Mouse (Mus musculus): ENCODE measurements around the gene Kalrn. TPM values are rescaled to one million over a fixed set of nuclear protein-coding genes. Genes with fewer than 3 reads are reported as not detected.

Gene Kalrn
- polyA plus RNA-seq, 1 experiment from 2014 or later: 39.2 TPM

GRCm38 (mm10) chr16:34254646-34255022, 318.7 kb downstream of the Kalrn start:
- Histone ChIP-seq H3K9ac (no peak overlapping the region), H3K27me3 (replicated peaks) (no peaks in the 10 kb centered on the region), H3K36me3 (replicated peaks) (peaks cover 6% of the 10 kb centered on the region; the same call in 1 of the 2 replicates), H3K9me3 (no peaks in the 10 kb centered on the region), H3K4me2 (no peak overlapping the region), H3K4me1 (peaks cover 35% of the 10 kb centered on the region), H3K4me3 (no peak overlapping the region), H3K27ac (peak overlapping the region; percentile 71)
- ATAC-seq (replicated peaks): peak; percentile 81
- WGBS: 13% methylated on average over 2 of the region's 2 CpGs

GRCm38 (mm10) chr16:34254002-34254645, 319.2 kb downstream of the Kalrn start:
- Histone ChIP-seq H3K36me3 (replicated peaks) (peaks cover 6% of the 10 kb centered on the region; the same call in 1 of the 2 replicates), H3K4me2 (no peak overlapping the region), H3K9me3 (no peaks in the 10 kb centered on the region), H3K9ac (no peak overlapping the region), H3K27ac (peak overlapping the region; percentile 71), H3K4me1 (peaks cover 35% of the 10 kb centered on the region), H3K27me3 (replicated peaks) (no peaks in the 10 kb centered on the region), H3K4me3 (no peak overlapping the region)
- WGBS: 54% methylated on average over 4 of the region's 4 CpGs
- ATAC-seq (replicated peaks): peak; percentile 82

DNA sequence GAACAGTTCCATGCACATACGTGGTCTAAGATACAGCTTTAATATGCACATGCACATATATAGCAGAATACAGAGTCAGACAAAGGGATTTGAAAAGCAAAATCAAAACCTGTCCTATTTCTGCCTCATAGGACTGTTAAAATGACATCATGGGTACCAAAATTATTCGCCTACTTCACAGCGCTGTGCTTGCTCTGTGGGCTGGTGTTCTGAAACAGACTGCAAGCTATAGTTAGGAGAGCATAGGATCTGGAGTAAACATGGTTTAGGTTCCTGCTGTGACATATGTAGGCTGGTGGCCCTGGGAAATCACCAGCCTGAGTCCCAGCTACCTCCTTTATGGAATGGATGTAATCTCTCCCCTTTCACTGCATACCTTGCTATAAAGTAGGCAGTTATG, 320.7 kb downstream of the Kalrn start:
- 92% methylated on average over 3 of the region's 3 CpGs for WGBS
- no peak for ATAC-seq (replicated peaks)

GRCm38 (mm10) chr16:34248256-34248655, 325.1 kb downstream of the Kalrn start:
- H3K9ac ChIP-seq: no peak overlapping the region
- H3K4me3 ChIP-seq: no peak overlapping the region
- H3K27me3 ChIP-seq (replicated peaks): no peaks in the 10 kb centered on the region
- no peaks in the 10 kb centered on the region for H3K9me3 ChIP-seq
- H3K27ac ChIP-seq: no peak overlapping the region
- peaks cover 11% of the 10 kb centered on the region; the same call in 1 of the 2 replicates for H3K36me3 ChIP-seq (replicated peaks)
- no peak for ATAC-seq (replicated peaks)
- peaks cover 7% of the 10 kb centered on the region for H3K4me1 ChIP-seq
- H3K4me2 ChIP-seq: no peak overlapping the region
- WGBS: 40% methylated on average over 4 of the region's 4 CpGs

More for the DNA sequence above, 320.7 kb downstream of the Kalrn start:
- Histone ChIP-seq H3K27ac (peak overlapping the region; percentile 71; the same call in 1 of the 2 replicates), H3K4me2 (no peak overlapping the region), H3K9me3 (no peaks in the 10 kb centered on the region), H3K9ac (no peak overlapping the region), H3K4me3 (no peak overlapping the region), H3K36me3 (replicated peaks) (peaks cover 6% of the 10 kb centered on the region; the same call in 1 of the 2 replicates), H3K27me3 (replicated peaks) (no peaks in the 10 kb centered on the region), H3K4me1 (peaks cover 35% of the 10 kb centered on the region)

- no peak overlapping the region for H3K27ac ChIP-seq
- no peak overlapping the region for H3K4me3 ChIP-seq
- peaks cover 6% of the 10 kb centered on the region; the same call in 1 of the 2 replicates for H3K36me3 ChIP-seq (replicated peaks)
- H3K4me2 ChIP-seq: no peak overlapping the region
- H3K9ac ChIP-seq: no peak overlapping the region
- H3K4me1 ChIP-seq: no peaks in the 10 kb centered on the region
- no peak for ATAC-seq (replicated peaks)
- no peaks in the 10 kb centered on the region for H3K27me3 ChIP-seq (replicated peaks)
- no peaks in the 10 kb centered on the region for H3K9me3 ChIP-seq
- WGBS: 96% methylated on average over 16 of the region's 16 CpGs
Measured at GRCm38 (mm10) chr16:34241936-34242729, 331.2 kb downstream of the Kalrn start.

DNA sequence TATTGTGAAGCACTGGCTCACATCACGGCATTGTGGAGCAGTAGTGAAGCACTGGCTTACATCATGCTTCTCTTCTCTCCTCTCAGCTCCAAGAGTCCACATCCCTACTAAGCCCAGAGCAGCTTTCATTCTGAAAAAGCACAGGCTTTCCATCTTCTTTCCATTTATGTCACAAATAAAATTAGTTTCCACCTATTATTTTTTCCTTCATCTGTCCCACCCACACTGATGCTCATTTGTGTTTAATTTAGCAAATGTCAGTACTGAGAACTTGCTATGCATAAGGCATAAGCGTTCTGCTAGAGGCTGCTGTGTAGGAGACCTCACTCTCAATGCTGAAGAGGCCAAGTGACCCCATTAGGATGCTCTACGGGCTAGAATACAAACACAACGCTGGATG, 333.7 kb downstream of the Kalrn start:
- Histone ChIP-seq H3K4me3 (no peak overlapping the region), H3K27ac (no peak overlapping the region), H3K4me2 (no peak overlapping the region), H3K9me3 (no peaks in the 10 kb centered on the region), H3K27me3 (replicated peaks) (no peaks in the 10 kb centered on the region), H3K4me1 (no peaks in the 10 kb centered on the region), H3K9ac (no peak overlapping the region), H3K36me3 (replicated peaks) (peaks cover 6% of the 10 kb centered on the region; the same call in 1 of the 2 replicates)
- no peak for ATAC-seq (replicated peaks)
- 81% methylated on average over 4 of the region's 4 CpGs for WGBS

GRCm38 (mm10) chr16:34236898-34237611, 336.3 kb downstream of the Kalrn start:
- Histone ChIP-seq H3K36me3 (replicated peaks) (no peaks in the 10 kb centered on the region), H3K9me3 (no peaks in the 10 kb centered on the region), H3K4me3 (no peak overlapping the region), H3K27me3 (replicated peaks) (no peaks in the 10 kb centered on the region), H3K9ac (no peak overlapping the region), H3K4me2 (no peak overlapping the region), H3K4me1 (peaks cover 1% of the 10 kb centered on the region; the same call in 1 of the 2 replicates), H3K27ac (no peak overlapping the region)
- 79% methylated on average over 12 of the region's 12 CpGs for WGBS
- ATAC-seq (replicated peaks): no peak

DNA sequence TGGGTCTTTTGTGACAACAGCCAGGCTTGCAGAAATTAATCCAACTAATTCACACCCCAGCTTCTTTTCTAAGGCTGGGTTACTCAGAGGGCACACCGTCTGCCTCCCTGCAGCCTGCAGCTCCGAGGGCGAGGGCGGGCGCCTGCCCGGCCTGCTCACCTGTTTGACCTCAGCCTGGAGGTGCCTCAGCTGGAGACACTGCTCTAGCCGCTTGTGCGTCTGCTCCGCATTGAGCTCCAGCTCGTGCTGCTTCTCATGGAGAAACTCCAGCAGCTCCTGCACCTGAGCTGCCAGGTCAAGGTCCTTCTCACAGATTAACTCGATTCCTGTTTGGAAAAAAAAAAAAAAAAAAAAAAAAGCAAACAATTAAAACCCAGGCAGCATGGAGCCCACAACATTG, 338.2 kb downstream of the Kalrn start:
- Histone ChIP-seq H3K27ac (no peak overlapping the region), H3K9me3 (no peaks in the 10 kb centered on the region), H3K36me3 (replicated peaks) (no peaks in the 10 kb centered on the region), H3K27me3 (replicated peaks) (no peaks in the 10 kb centered on the region), H3K4me1 (peaks cover 3% of the 10 kb centered on the region; the same call in 1 of the 2 replicates), H3K4me3 (no peak overlapping the region), H3K9ac (no peak overlapping the region), H3K4me2 (no peak overlapping the region)
- WGBS: 50% methylated on average over 11 of the region's 11 CpGs
- ATAC-seq (replicated peaks): no peak

DNA sequence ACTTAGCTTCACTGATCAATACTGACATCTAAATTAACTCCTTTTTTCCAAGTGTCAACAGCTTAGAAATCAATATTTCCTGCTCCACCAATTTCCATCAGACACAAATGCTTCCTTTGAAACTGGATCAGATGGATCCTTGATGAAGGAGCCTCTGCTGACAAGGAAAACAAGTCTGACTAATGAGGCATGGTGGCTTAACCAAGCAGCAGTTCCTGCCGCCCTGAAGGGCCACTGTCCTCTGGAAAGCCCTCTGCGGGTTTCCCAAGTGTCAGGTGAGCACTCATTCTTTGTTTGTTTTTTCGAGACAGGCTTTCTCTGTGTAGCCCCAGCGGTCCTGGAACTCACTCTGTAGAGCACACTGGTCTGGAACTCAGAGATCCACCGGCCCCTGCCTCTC, 341.4 kb downstream of the Kalrn start:
- Histone ChIP-seq H3K4me2 (no peak overlapping the region), H3K27ac (no peak overlapping the region), H3K4me1 (peaks cover 8% of the 10 kb centered on the region; the same call in 1 of the 2 replicates), H3K4me3 (no peak overlapping the region), H3K9me3 (no peaks in the 10 kb centered on the region), H3K36me3 (replicated peaks) (0 out of 2 replicates have a peak, but pooled peaks cover 2% of the 10 kb centered on the region), H3K9ac (no peak overlapping the region), H3K27me3 (replicated peaks) (no peaks in the 10 kb centered on the region)
- WGBS: 31% methylated on average over 5 of the region's 5 CpGs
- no peak for ATAC-seq (replicated peaks)

GRCm38 (mm10) chr16:34231146-34231545, 342.2 kb downstream of the Kalrn start:
- ATAC-seq (replicated peaks): no peak
- H3K27ac ChIP-seq: no peak overlapping the region
- peaks cover 8% of the 10 kb centered on the region; the same call in 1 of the 2 replicates for H3K4me1 ChIP-seq
- WGBS: 76% methylated on average over 2 of the region's 2 CpGs
- no peak overlapping the region for H3K4me2 ChIP-seq
- no peaks in the 10 kb centered on the region for H3K9me3 ChIP-seq
- H3K9ac ChIP-seq: no peak overlapping the region
- 0 out of 2 replicates have a peak, but pooled peaks cover 7% of the 10 kb centered on the region for H3K36me3 ChIP-seq (replicated peaks)
- H3K27me3 ChIP-seq (replicated peaks): no peaks in the 10 kb centered on the region
- H3K4me3 ChIP-seq: no peak overlapping the region

DNA sequence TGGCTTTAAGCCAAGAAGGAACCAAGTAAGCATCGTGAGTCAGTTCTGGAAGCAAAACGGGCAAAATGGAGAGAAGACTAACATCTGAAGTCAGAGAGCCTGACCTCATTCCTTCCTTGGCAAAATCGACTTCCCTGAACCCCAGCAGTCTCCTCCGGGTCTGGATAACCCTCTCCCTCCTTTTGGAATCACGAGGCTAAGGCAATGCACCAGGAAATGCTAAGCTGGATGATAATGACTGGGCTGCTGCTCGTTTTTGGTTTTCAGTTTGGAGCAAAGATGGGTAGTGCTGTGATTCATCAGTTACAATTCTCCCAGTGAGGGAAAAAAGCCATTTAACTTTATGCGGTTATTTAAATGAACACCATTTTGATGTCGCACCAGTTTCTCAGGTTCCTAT, 344.0 kb downstream of the Kalrn start:
- H3K4me3 ChIP-seq: no peak overlapping the region
- H3K4me2 ChIP-seq: no peak overlapping the region
- H3K36me3 ChIP-seq (replicated peaks): 0 out of 2 replicates have a peak, but pooled peaks cover 9% of the 10 kb centered on the region
- no peak overlapping the region for H3K9ac ChIP-seq
- peaks cover 8% of the 10 kb centered on the region; the same call in 1 of the 2 replicates for H3K4me1 ChIP-seq
- no peaks in the 10 kb centered on the region for H3K9me3 ChIP-seq
- no peak for ATAC-seq (replicated peaks)
- no peaks in the 10 kb centered on the region for H3K27me3 ChIP-seq (replicated peaks)
- WGBS: 85% methylated on average over 8 of the region's 8 CpGs
- no peak overlapping the region for H3K27ac ChIP-seq

DNA sequence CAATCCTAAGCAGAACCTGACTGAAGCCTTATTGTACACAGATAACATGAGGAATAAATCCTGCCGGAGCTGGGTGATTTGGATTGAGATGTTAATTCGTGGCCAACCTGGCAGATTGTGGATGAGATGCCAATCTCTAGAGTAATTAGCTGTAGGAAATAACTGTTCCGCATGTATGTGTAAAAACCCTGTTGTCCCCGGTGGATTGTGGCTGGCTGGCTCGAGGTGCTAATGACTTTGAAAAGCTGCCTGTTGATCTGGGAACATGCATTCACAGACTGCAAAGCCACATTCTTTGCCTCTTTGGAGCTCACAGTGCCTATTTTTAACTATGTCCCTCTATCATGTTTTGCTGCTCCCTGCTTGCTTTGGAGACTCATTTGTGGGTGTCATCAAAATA, 344.7 kb downstream of the Kalrn start:
- Histone ChIP-seq H3K9ac (no peak overlapping the region), H3K36me3 (replicated peaks) (0 out of 2 replicates have a peak, but pooled peaks cover 9% of the 10 kb centered on the region), H3K4me3 (no peak overlapping the region), H3K27me3 (replicated peaks) (no peaks in the 10 kb centered on the region), H3K27ac (no peak overlapping the region), H3K9me3 (no peaks in the 10 kb centered on the region), H3K4me2 (no peak overlapping the region), H3K4me1 (peaks cover 8% of the 10 kb centered on the region; the same call in 1 of the 2 replicates)
- no peak for ATAC-seq (replicated peaks)
- 25% methylated on average over 5 of the region's 5 CpGs for WGBS

Data from midbrain, embryonic 15.5 days (tissue).